Mouse (Mus musculus) C2C12 (cell line): ENCODE results near the gene Timm29.

Source experiments
- CEBPB ChIP-seq: IDR thresholded peaks from one replicate; pipeline ENCODE4 v1.6.1; 2011; ENCODE audit warnings: low read depth, mild to moderate bottlenecking, control low read depth, moderate library complexity
- CTCF ChIP-seq: IDR thresholded peaks from one replicate; pipeline ENCODE4 v1.5.1; 2011; ENCODE audit not compliant: control insufficient read depth, insufficient read depth, insufficient read length
- MAX ChIP-seq: IDR thresholded peaks from one replicate; pipeline ENCODE4 v1.6.1; 2011; ENCODE audit warnings: mild to moderate bottlenecking, control low read depth
- MYOG ChIP-seq: IDR thresholded peaks from one replicate; pipeline ENCODE4 v1.6.1; 2011; ENCODE audit not compliant: control insufficient read depth, insufficient read length; ENCODE audit errors: extremely low read depth
- USF1 ChIP-seq: IDR thresholded peaks from one replicate; pipeline ENCODE4 v1.6.1; 2011; ENCODE audit warnings: low read depth, mild to moderate bottlenecking, control low read depth, moderate library complexity

- TF ChIP-seq CTCF (no peak), MYOG (no peak), CEBPB (no peak), MAX (no peak), USF1 (no peak)
Observed at GRCm38 (mm10) chr9:21589538-21589937, 3.0 kb upstream of the Timm29 start.
